Mouse (Mus musculus): ENCODE data around the gene Atrn.
A peak's percentile ranks its signal among the peaks of the same experiment; 100 is the strongest.
"Not testable (repeated sequence)": the region's sequence is repeated elsewhere in the genome, so short reads cannot be mapped to it uniquely, and the experiment has no call there.

Gene Atrn

GRCm38 (mm10) chr2:130965042-130965441 lies 58.7 kb downstream of the Atrn start:
- no peak for DNase-seq

- DNase-seq, result no peak
These were observed 64.7 kb downstream of the Atrn start for GRCm38 (mm10) chr2:130971030-130971429.

GRCm38 (mm10) chr2:130972386-130972785 lies 66.1 kb downstream of the Atrn start:
- DNase-seq, result no peak

GRCm38 (mm10) chr2:130974928-130975327 lies 68.6 kb downstream of the Atrn start:
- DNase-seq, result no peak

- no peak for DNase-seq
These were observed 71.3 kb downstream of the Atrn start for GRCm38 (mm10) chr2:130977589-130977988.

GRCm38 (mm10) chr2:130978058-130978847 lies 72.0 kb downstream of the Atrn start:
- DNase-seq, result no peak

GRCm38 (mm10) chr2:130979138-130979537 lies 72.8 kb downstream of the Atrn start:
- DNase-seq, result no peak

GRCm38 (mm10) chr2:130992818-130993217 lies 86.5 kb downstream of the Atrn start:
- no peak for DNase-seq

- no peak for DNase-seq
These were observed 102.8 kb downstream of the Atrn start for GRCm38 (mm10) chr2:131009123-131009522.

- DNase-seq, result no peak
These were observed 104.3 kb downstream of the Atrn start for GRCm38 (mm10) chr2:131010566-131010965.

GRCm38 (mm10) chr2:131025230-131025629 lies 118.9 kb downstream of the Atrn start:
- no peak for DNase-seq

GRCm38 (mm10) chr2:131026941-131027340 lies 120.6 kb downstream of the Atrn start:
- DNase-seq, result no peak

GRCm38 (mm10) chr2:131029065-131029935 lies 123.0 kb downstream of the Atrn start:
- DNase-seq, result no peak

- DNase-seq, result no peak
These were observed 124.3 kb downstream of the Atrn start for GRCm38 (mm10) chr2:131030561-131030960.

GRCm38 (mm10) chr2:131030998-131031397 lies 124.7 kb downstream of the Atrn start:
- DNase-seq, result no peak

GRCm38 (mm10) chr2:131031406-131031805 lies 125.1 kb downstream of the Atrn start:
- not testable (repeated sequence) for DNase-seq

- DNase-seq, result no peak
These were observed 130.0 kb downstream of the Atrn start for GRCm38 (mm10) chr2:131036343-131036742.

GRCm38 (mm10) chr2:131036757-131037156 lies 130.5 kb downstream of the Atrn start:
- DNase-seq, result no peak

- DNase-seq, result no peak
These were observed 131.1 kb downstream of the Atrn start for GRCm38 (mm10) chr2:131037226-131037990.

GRCm38 (mm10) chr2:131038197-131038596 lies 131.9 kb downstream of the Atrn start:
- DNase-seq, result no peak

GRCm38 (mm10) chr2:131038675-131039074 lies 132.4 kb downstream of the Atrn start:
- DNase-seq, result no peak

GRCm38 (mm10) chr2:131040854-131041825 lies 134.8 kb downstream of the Atrn start:
- DNase-seq, result peak; percentile 42
